Mouse (Mus musculus) small intestine, adult 2 months (tissue): ENCODE measurements around the gene Ccdc13.

Source experiments
- CTCF ChIP-seq: fragments of 200-500 bp; IDR thresholded peaks from 2 replicates; pipeline ENCODE4 v1.5.1; 2012; ENCODE audit warnings: low read depth, mild to moderate bottlenecking, control low read depth, inconsistent platforms, low read length, moderate library complexity, mixed read lengths; ENCODE audit not compliant: insufficient replicate concordance, insufficient read length; ENCODE audit errors: extremely low read depth
- POLR2A ChIP-seq: fragments of 200-500 bp; IDR thresholded peaks from 2 replicates; pipeline ENCODE4 v1.6.1; 2012; ENCODE audit warnings: low read depth, mild to moderate bottlenecking, control low read depth, inconsistent platforms, low read length, moderate library complexity

- TF ChIP-seq CTCF, result no peak
- no peak for TF ChIP-seq POLR2A
Measured at GRCm38 (mm10) chr9:121829270-121829992, 9.8 kb downstream of the Ccdc13 start.
